Mouse (Mus musculus): Measurements from ENCODE around the gene Scamp5. TPM values are rescaled to one million over a fixed set of nuclear protein-coding genes. Genes with fewer than 3 reads are reported as not detected.
A peak's percentile ranks its signal among the peaks of the same experiment; 100 is the strongest.

Scamp5 gene
- polyA plus RNA-seq, 1 experiment: 7.5 TPM

- no peak for TF ChIP-seq CTCF (IDR thresholded peaks at IDR 0.05; ENCODE audit: control insufficient read depth, insufficient read depth, low read length)
- TF ChIP-seq POLR2A (IDR thresholded peaks at IDR 0.05; ENCODE audit: borderline replicate concordance, control insufficient read depth, low read depth, low read length): no peak
- WGBS: 2% methylated on average over 20 of the region's 20 CpGs
- no peak overlapping the region for H3K27ac ChIP-seq (ENCODE audit: control insufficient read depth, insufficient read depth, low read depth, low read length, poor library complexity)
Observed at GRCm38 (mm10) chr9:57501861-57502260, 34.0 kb upstream of the Scamp5 start.

GRCm38 (mm10) chr9:57501452-57501851 lies 33.6 kb upstream of the Scamp5 start:
- Histone ChIP-seq H3K4me3 (replicated peaks; ENCODE audit: control insufficient read depth, low read depth, low read length) (no peak overlapping the region), H3K27ac (ENCODE audit: control insufficient read depth, insufficient read depth, low read depth, low read length, poor library complexity) (no peak overlapping the region), H3K4me1 (ENCODE audit: control insufficient read depth, insufficient read depth, low read length) (no peaks in the 10 kb centered on the region; the same call in 1 of the 2 replicates)
- TF ChIP-seq POLR2A (IDR thresholded peaks at IDR 0.05; ENCODE audit: borderline replicate concordance, control insufficient read depth, low read depth, low read length) (no peak), CTCF (IDR thresholded peaks at IDR 0.05; ENCODE audit: control insufficient read depth, insufficient read depth, low read length) (no peak)
- 10% methylated on average over 13 of the region's 13 CpGs for WGBS

More at GRCm38 (mm10) chr9:57501861-57502260, 34.0 kb upstream of the Scamp5 start:
- H3K4me3 ChIP-seq (replicated peaks; ENCODE audit: control insufficient read depth, low read depth, low read length): no peak overlapping the region
- H3K4me1 ChIP-seq (ENCODE audit: control insufficient read depth, insufficient read depth, low read length): no peaks in the 10 kb centered on the region; the same call in 1 of the 2 replicates

- no peak for TF ChIP-seq CTCF (IDR thresholded peaks at IDR 0.05; ENCODE audit: control insufficient read depth, insufficient read depth, low read length)
- no peak for TF ChIP-seq POLR2A (IDR thresholded peaks at IDR 0.05; ENCODE audit: borderline replicate concordance, control insufficient read depth, low read depth, low read length)
- H3K27ac ChIP-seq (ENCODE audit: control insufficient read depth, insufficient read depth, low read depth, low read length, poor library complexity): no peak overlapping the region
- WGBS: 76% methylated on average over 7 of the region's 7 CpGs
- H3K4me3 ChIP-seq (replicated peaks; ENCODE audit: control insufficient read depth, low read depth, low read length): no peak overlapping the region
- no peaks in the 10 kb centered on the region; the same call in 1 of the 2 replicates for H3K4me1 ChIP-seq (ENCODE audit: control insufficient read depth, insufficient read depth, low read length)
Observed at GRCm38 (mm10) chr9:57498536-57498935, 30.7 kb upstream of the Scamp5 start.

- TF ChIP-seq CTCF (IDR thresholded peaks at IDR 0.05; ENCODE audit: control insufficient read depth, insufficient read depth, low read length): no peak
- no peak for TF ChIP-seq POLR2A (IDR thresholded peaks at IDR 0.05; ENCODE audit: borderline replicate concordance, control insufficient read depth, low read depth, low read length)
- WGBS: 72% methylated on average over 5 of the region's 5 CpGs
Observed at GRCm38 (mm10) chr9:57497236-57497635, 29.4 kb upstream of the Scamp5 start.

GRCm38 (mm10) chr9:57494970-57495369 lies 27.1 kb upstream of the Scamp5 start:
- Histone ChIP-seq H3K4me1 (ENCODE audit: control insufficient read depth, insufficient read depth, low read length) (no peaks in the 10 kb centered on the region), H3K27ac (ENCODE audit: control insufficient read depth, insufficient read depth, low read depth, low read length, poor library complexity) (no peak overlapping the region), H3K4me3 (replicated peaks; ENCODE audit: control insufficient read depth, low read depth, low read length) (no peak overlapping the region)
- TF ChIP-seq POLR2A (IDR thresholded peaks at IDR 0.05; ENCODE audit: borderline replicate concordance, control insufficient read depth, low read depth, low read length) (no peak), CTCF (IDR thresholded peaks at IDR 0.05; ENCODE audit: control insufficient read depth, insufficient read depth, low read length) (no peak)

More at GRCm38 (mm10) chr9:57497236-57497635, 29.4 kb upstream of the Scamp5 start:
- H3K27ac ChIP-seq (ENCODE audit: control insufficient read depth, insufficient read depth, low read depth, low read length, poor library complexity): no peak overlapping the region
- no peak overlapping the region for H3K4me3 ChIP-seq (replicated peaks; ENCODE audit: control insufficient read depth, low read depth, low read length)
- H3K4me1 ChIP-seq (ENCODE audit: control insufficient read depth, insufficient read depth, low read length): no peaks in the 10 kb centered on the region

GRCm38 (mm10) chr9:57493532-57493931 lies 25.7 kb upstream of the Scamp5 start:
- no peak for TF ChIP-seq POLR2A (IDR thresholded peaks at IDR 0.05; ENCODE audit: borderline replicate concordance, control insufficient read depth, low read depth, low read length)
- WGBS: 83% methylated on average over 2 of the region's 2 CpGs
- Histone ChIP-seq H3K27ac (ENCODE audit: control insufficient read depth, insufficient read depth, low read depth, low read length, poor library complexity) (no peak overlapping the region), H3K4me3 (replicated peaks; ENCODE audit: control insufficient read depth, low read depth, low read length) (no peak overlapping the region), H3K4me1 (ENCODE audit: control insufficient read depth, insufficient read depth, low read length) (no peaks in the 10 kb centered on the region)

- TF ChIP-seq POLR2A (IDR thresholded peaks at IDR 0.05; ENCODE audit: borderline replicate concordance, control insufficient read depth, low read depth, low read length): no peak
- no peak for TF ChIP-seq CTCF (IDR thresholded peaks at IDR 0.05; ENCODE audit: control insufficient read depth, insufficient read depth, low read length)
- H3K4me1 ChIP-seq (ENCODE audit: control insufficient read depth, insufficient read depth, low read length): peaks cover 3% of the 10 kb centered on the region; the same call in 1 of the 2 replicates
- no peak overlapping the region for H3K4me3 ChIP-seq (replicated peaks; ENCODE audit: control insufficient read depth, low read depth, low read length)
- 44% methylated on average over 7 of the region's 7 CpGs for WGBS
- no peak overlapping the region for H3K27ac ChIP-seq (ENCODE audit: control insufficient read depth, insufficient read depth, low read depth, low read length, poor library complexity)
Observed at GRCm38 (mm10) chr9:57487807-57488206, 19.9 kb upstream of the Scamp5 start.

- H3K27ac ChIP-seq (ENCODE audit: control insufficient read depth, insufficient read depth, low read depth, low read length, poor library complexity): no peak overlapping the region
- H3K4me1 ChIP-seq (ENCODE audit: control insufficient read depth, insufficient read depth, low read length): peaks cover 3% of the 10 kb centered on the region; the same call in 1 of the 2 replicates
- TF ChIP-seq POLR2A (IDR thresholded peaks at IDR 0.05; ENCODE audit: borderline replicate concordance, control insufficient read depth, low read depth, low read length) (no peak), CTCF (IDR thresholded peaks at IDR 0.05; ENCODE audit: control insufficient read depth, insufficient read depth, low read length) (peak; percentile 86)
- 14% methylated on average over 7 of the region's 7 CpGs for WGBS
- H3K4me3 ChIP-seq (replicated peaks; ENCODE audit: control insufficient read depth, low read depth, low read length): no peak overlapping the region
Observed at GRCm38 (mm10) chr9:57485774-57486173, 17.9 kb upstream of the Scamp5 start.

- TF ChIP-seq CTCF (IDR thresholded peaks at IDR 0.05; ENCODE audit: control insufficient read depth, insufficient read depth, low read length) (no peak), POLR2A (IDR thresholded peaks at IDR 0.05; ENCODE audit: borderline replicate concordance, control insufficient read depth, low read depth, low read length) (no peak)
- Histone ChIP-seq H3K4me1 (ENCODE audit: control insufficient read depth, insufficient read depth, low read length) (peaks cover 1% of the 10 kb centered on the region), H3K4me3 (replicated peaks; ENCODE audit: control insufficient read depth, low read depth, low read length) (no peak overlapping the region), H3K27ac (ENCODE audit: control insufficient read depth, insufficient read depth, low read depth, low read length, poor library complexity) (no peak overlapping the region)
- 62% methylated on average over 4 of the region's 4 CpGs for WGBS
Observed at GRCm38 (mm10) chr9:57468914-57469313, 1.1 kb upstream of the Scamp5 start.
